Mouse (Mus musculus) heart, postnatal 0 days (tissue): ENCODE measurements around the gene Fam129c.

ENCODE experiments used
- CTCF ChIP-seq: IDR thresholded peaks from 2 replicates; pipeline ENCODE4 v1.5.1; 2016; ENCODE audit warnings: antibody characterized with exemption, control low read depth, low read depth
- EP300 ChIP-seq: IDR thresholded peaks from 2 replicates; pipeline ENCODE4 v1.6.1; 2016; ENCODE audit warnings: antibody characterized with exemption, low read depth

DNA sequence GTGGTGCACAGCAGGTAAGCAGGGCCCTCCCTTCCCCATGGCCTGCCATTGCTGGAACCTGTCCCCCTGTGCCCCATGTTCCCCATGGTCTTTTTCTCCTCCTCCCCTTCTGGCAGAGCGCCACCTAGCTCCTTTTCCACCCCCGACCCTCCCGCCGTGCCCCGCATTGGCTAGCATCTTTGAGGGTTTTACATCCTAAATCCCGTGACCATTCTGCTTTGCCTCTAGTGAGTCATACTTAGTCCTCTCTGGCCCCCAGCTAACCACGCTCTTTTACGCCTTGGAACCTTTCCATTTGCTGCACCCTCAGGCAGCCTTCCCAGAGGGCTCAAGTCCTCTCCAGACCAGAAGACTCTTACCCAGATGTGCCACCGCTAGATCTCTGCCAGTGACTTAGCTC, 17.2 kb upstream of the Fam129c start:
- TF ChIP-seq CTCF: no peak
- TF ChIP-seq EP300: no peak
